Mouse (Mus musculus) gastrocnemius, postnatal 14 days (tissue): ENCODE measurements around the gene Pafah1b2. TPM values are rescaled to one million over a fixed set of nuclear protein-coding genes. Genes with fewer than 3 reads are reported as not detected.

ENCODE experiments used
- DNase-seq: peaks from one replicate; pipeline ENCODE4 v3.0.0; 2021; ENCODE audit warnings: mixed read lengths
- intact Hi-C: fragments of 180-260 bp; cut with DNase I; formaldehyde crosslinking; loops from one replicate; pipeline ENCODE4 v1.15.1; 2025; ENCODE audit warnings: low total_unique reads
- total RNA-seq, 2 experiments: library from RNA; stranded (reverse); gene quantifications; 2 replicates each; pipeline ENCODE4 v1.2.3; 2021

Pafah1b2 gene
- total RNA-seq, 2 experiments from 2014 or later, result 45.7 to 51.0 TPM

GRCm38 (mm10) chr9:45999009-45999408 lies 13.5 kb downstream of the Pafah1b2 start:
- intact Hi-C loops, result no loop called here
- no peak for DNase-seq

GRCm38 (mm10) chr9:45985229-45985567 lies 27.3 kb downstream of the Pafah1b2 start:
- intact Hi-C loops, result no loop called here
- DNase-seq, result peak; percentile 73

DNA sequence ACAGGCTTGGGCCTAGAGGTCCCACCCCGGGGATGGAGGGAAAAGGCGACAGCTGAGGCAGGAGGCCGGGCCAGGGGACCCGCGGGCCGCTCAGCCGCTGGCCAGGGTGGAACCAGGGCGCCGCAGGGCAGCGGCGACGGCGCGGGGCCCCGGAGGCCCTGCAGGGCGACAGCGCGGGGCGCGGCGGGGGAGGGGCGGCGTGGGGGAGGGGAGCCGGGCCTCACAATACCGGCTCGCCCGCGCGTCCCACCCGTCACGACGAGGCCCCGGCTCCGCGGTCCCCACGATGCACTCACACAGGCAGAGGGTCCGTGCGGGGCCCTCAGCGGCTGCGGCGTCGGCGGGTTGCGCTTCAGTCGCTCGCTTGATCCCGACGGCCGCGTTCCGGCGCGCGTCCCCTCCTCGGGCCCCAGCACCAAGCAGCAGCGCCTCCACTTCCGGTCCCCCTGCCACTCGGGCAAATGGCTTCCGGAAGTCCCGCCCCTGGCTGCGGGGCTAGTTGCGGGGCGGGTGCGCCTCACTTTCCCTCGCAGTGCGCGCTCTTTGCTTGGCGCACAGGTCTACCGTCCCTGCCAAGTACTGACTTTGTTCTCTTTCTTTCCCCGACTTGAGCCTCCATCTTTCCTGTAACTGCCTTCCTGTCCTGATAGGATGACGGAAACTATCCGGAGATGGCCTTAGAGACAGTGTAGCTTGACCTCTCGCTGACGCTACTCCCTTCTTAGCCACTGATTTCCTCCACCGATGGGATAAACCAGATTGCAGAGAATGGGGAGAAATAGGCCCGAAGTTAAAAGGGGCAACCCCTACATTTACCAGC lies 27.9 kb downstream of the Pafah1b2 start:
- intact Hi-C loops, result no loop called here
- DNase-seq, result peak; percentile 92

DNA sequence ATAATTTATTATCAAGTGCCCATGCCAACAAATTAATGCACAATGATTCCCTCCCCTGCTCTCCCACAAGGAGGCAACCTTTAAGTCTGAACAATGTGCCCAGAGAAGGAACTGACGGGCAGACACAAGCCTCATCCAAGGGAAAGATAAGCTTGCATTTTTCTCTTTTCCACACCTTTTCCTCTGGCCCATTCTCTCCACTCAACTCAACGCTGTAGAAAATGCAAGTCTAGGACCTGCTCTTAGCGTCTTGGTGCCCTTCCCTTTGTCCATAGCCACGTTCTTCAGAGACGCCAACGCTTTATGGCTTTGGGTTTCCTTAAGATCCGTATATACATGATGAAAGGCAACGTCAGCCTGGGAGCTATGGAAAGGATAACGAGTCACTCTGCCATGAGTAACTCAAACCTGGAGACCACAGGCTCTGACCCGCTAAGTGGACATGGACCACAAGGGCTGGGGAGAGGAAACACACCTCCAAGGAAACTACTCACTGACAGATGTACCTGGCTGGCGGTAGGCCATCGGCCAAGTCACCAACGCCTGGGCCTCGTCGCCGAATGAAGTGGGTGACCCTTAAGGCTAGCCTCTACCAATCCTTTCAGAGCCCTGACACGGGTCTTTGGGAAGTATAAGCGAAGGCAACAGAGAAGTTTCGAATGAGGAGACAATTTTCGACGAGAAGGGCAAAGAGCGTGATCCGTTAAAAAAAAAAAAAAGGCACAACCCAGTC lies 28.6 kb downstream of the Pafah1b2 start:
- intact Hi-C loops, result no loop called here
- DNase-seq, result no peak

DNA sequence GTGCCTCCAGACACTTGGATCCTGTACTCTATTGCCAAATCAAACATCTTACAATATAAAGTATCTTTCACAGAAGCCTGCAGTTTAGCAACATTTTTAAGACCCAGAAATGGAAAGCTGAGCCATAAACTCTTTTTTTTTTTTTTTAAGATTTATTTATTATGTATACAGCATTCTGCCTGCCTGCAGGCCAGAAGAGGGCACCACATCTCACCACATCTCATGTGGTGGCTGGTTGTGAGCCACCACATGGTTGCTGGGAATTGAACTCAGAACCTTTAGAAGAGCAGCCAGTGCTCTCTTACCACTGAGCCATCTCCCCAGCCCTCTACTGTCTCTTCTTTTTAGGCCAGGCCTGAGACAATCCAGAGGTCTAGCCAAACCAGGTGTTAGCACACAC lies 31.2 kb downstream of the Pafah1b2 start:
- intact Hi-C loops, result no loop called here
- DNase-seq, result no peak

- no peak for DNase-seq
- intact Hi-C loops, result no loop called here
Measured at GRCm38 (mm10) chr9:45980611-45981010, 31.9 kb downstream of the Pafah1b2 start.

DNA sequence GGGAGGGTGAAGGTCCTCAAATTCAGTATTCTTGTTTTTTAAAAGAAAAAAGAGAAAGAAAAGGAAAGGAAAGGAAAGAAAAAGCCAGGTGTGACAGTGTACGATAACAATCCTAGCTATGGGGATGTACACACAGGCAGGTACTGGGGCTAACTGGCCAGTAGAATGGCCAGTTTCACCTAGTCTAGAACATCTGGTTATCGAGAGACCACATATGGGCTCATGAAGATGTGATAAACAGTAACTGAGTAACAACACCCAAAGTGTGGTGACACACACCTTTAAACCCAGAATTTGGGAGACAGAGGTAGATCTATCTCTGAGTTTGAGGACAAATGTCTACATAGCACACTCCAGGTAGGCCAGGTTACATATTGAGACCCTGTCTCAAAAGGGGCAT lies 32.7 kb downstream of the Pafah1b2 start:
- DNase-seq, result no peak
- intact Hi-C loops, result no loop called here

GRCm38 (mm10) chr9:45976884-45977283 lies 35.6 kb downstream of the Pafah1b2 start:
- intact Hi-C loops, result no loop called here

GRCm38 (mm10) chr9:45963577-45963976 lies 48.9 kb downstream of the Pafah1b2 start:
- intact Hi-C loops, result no loop called here
- no peak for DNase-seq

More at GRCm38 (mm10) chr9:45976884-45977283, 35.6 kb downstream of the Pafah1b2 start:
- DNase-seq, result no peak

DNA sequence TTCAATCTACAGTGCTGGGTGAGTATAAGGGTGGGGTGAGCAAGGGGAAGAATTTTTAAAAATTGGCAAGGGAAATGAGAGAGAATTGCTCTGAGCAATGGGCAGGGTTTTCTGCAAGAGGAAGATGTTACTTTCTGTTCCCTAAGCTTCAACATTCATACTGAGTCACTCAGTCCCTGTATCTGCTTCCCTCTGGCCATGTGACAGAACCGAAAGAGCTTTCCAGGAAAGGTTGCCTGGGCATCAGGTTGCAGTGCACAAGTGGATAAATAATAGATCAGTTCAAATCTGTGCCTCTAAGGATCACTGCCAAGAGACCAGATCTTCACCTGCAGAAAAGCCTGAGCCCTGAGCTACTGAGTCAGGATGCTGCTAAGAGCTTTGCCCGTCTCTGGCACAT lies 50.6 kb downstream of the Pafah1b2 start:
- no peak for DNase-seq
- intact Hi-C loops, result no loop called here

- DNase-seq, result no peak
- intact Hi-C loops, result no loop called here
Measured at GRCm38 (mm10) chr9:45959661-45960060, 52.8 kb downstream of the Pafah1b2 start.

- DNase-seq, result no peak
- intact Hi-C loops, result no loop called here
Measured at GRCm38 (mm10) chr9:45958851-45959250, 53.6 kb downstream of the Pafah1b2 start.

DNA sequence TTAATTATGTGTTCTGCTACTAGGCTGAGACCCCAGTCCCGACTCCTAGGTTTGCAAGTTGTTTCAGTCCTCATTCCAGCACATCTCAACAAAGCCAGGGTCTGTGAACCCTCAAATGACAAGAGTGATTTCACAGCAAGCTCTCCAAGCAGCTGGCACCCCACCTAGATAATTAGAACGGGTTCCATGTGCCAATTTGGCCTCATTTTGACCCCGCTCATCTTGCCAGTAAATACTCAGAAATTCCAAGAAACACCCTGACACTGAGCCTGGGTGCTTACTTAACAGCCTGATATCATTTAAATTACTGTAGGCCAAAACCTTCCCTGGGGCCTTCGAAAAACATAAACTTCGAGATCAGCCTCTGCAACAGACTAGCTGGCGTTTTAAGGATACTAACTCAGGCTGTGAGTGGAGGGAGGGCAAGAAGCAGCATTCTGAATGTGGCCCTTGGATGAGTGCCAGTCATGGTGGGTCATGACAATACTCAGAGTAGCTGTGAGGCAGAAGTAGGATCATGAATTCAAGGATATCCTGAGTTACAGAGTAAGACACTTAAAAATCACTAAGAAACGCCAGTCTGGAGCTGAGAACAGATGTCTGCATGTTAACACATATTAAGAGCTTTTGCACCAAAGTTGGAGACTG lies 54.3 kb downstream of the Pafah1b2 start:
- no peak for DNase-seq
- intact Hi-C loops, result no loop called here

DNA sequence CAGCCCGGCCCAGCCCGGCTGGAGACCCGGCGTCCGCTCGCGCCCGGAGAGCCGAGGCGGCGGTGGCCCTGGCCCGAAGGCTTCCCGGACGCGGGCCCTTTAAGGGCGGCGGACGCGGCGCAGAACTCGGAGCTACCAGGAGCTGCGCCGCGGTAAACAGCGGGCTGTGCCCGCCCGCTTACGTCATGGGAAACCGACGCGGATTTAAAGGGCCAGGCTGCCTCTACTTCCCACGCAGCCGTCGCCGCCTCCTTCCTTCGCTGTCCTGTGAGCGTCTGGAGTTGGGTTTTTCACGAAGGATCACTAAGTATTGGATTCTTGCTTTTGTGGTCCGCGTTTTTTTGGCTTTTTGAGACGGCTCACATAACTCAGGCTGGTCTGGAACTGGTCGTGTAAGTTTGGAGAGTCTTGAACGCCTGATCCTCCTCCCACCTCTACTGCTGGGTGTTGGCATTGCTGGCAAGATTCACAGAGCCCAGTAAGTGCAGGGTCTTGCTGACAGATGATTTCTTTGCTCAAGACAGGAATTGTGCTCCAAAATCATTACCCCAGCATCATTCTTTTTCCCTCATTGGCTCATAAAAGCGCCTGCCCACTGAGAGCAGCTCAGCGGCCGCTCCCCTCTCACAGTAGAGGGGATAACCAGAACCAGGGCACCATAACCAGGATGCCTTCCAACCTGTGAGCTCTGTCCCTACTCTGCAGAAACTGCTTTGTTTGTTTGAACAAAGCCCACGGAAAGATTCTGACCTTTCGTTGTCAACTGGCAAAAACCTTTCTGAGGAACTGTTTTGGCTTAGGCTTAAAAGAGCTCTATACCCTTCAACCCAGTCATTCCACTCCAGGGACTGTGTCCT lies 57.2 kb downstream of the Pafah1b2 start, which contains the start of gene Sidt2:
Gene Sidt2, minus strand, starts transcription at position 152 of the 857 bp plus-strand sequence.
- peak; percentile 90 for DNase-seq
- intact Hi-C loops, result no loop called here

DNA sequence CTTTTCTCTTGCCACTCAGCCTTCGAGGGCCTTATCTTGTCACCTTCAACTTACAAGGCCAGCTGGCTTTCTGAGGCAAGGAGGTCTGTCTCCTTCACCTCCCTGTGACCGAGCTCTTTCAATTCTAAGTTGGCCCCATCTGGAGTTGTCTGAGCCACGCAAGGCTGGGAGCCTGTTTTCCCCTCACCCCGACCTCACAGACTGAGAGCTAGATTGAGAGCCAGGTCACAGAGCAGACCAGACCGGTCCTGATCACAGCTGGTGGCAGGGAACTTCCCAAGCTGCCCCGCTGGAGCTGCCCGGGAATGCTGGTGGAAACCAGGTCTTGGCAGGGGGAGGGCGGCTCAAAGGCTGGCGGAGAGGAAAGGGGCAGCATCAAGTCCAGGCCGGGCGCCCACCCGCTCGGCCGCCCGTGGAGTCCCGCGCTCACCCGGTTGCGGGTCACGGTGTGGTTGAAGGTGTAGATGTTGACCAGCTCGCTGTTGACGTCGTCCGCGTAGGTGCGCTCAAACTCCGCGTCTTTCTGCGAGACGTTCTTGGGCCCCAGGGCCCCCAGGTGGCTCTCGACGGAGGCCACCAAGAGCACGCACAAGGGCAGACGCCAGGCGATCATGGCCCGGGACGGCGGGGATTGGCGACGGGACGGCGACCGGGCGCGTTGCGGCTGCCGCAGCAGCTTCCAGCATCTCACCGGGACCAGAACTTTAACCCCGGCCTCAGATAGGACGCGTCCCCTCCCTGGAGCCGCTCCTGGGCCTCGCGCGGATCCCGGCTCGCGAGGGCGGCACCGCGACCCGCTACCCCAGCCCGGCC lies 58.0 kb downstream of the Pafah1b2 start:
- peak; percentile 52 for DNase-seq
- intact Hi-C loops, result no loop called here

DNA sequence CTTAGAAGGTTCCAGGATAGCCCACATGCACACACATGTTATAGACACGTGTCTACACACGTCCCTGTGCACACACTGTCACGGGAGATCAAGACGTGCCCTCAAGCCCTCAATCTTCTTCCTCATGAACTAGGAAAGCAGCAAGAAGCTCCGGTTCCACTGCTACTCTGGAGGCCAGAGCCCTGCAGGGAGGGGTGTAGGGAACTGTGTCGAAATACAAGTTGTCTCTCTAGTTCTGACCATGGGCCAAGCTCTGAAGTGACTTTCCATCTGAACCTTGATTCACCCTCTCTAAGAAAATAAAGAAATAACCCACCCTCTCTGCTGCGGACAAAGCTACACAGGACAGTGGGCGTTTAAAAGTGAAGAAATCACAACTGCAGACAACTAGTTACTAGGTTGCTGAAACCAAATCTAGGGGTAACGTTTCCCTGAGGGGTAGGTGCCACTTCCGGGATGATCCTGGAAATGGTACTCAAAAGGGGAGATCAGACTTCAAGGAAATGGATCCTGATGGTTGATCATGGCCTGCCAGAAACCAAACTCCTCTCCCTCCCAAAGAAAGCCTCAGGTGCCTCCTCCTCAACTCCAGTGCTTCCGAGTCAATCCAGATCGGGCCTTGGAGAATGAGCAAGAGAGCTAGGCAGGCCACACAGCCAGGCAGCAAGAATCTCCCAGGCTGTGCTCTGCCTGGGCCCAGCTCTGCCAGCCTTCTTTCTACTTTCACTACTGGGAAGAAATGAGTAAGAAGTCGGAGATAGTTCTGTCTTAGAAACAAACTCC lies 58.8 kb downstream of the Pafah1b2 start:
- intact Hi-C loops, result no loop called here
- no peak for DNase-seq

DNA sequence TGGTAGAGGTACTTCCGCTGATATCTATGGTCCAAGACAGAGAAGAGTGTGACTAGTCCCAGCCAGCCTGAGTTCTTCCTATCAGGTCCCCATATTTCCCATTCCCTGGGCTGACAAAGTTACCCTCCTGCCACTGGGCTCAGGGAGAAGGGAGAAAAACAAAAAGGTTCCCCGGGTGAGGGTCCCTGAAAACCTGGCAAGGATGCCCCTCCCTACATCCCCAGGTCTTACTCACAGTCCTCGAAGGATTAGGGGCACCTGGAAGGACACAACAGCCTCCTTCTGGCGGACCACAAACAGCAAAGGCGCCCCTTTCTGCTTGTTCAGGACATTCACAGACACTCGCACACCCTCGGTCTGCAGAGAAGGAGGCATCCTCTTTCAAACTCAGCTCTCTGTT lies 59.6 kb downstream of the Pafah1b2 start:
- intact Hi-C loops, result no loop called here
- DNase-seq, result no peak

- intact Hi-C loops, result no loop called here
- no peak for DNase-seq
Measured at GRCm38 (mm10) chr9:45952057-45952456, 60.4 kb downstream of the Pafah1b2 start.
